Mouse (Mus musculus) left cerebral cortex, adult 9 months (tissue): ENCODE measurements around the gene Wfdc12.

Experiments
- DNase-seq, 2 experiments: peaks; one replicate each; pipeline ENCODE4 v3.0.0; 2022; ENCODE audit warnings: low spot score in 2 of 2

The Wfdc12 gene

DNA sequence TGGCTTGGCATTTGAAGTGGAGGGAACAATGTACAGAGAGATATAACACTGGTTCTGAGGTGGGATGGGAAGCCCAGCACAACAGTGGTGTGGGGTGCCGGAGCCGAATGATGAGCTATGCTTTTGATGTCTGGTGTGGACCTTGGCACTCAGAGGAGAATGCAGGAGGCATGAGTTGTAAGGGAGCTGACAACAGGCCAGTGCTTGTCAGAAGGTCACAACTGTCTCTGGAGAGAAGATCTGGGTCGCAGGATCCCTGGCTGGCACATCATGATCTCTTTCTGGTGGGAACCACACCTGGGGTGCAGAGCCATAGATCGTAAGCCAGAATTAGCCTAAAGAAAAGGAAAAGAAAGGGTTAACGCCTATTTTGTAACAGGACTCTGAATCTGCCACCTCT is 12.6 kb downstream of the Wfdc12 start:
- DNase-seq, result no peak

DNA sequence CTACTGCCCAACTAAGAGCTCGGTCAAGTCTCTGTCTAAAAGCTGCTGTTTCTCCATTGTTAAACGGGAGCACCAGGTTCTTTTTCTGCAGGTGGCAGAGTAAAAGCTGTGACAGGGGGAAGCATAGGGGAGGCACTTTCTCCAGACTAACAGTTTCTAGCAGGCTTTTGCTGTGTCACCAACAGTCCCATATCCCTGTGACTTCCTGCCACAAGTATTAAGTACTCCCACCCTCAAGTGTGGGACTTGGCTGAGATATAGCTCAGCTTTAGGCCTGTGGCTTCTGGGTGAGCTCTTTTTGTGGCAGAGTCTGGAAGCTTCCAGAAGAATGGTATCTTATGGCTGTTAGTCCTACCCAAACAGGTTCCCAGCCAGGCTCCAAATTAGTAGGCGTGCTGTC is 14.6 kb downstream of the Wfdc12 start:
- no peak for DNase-seq

DNA sequence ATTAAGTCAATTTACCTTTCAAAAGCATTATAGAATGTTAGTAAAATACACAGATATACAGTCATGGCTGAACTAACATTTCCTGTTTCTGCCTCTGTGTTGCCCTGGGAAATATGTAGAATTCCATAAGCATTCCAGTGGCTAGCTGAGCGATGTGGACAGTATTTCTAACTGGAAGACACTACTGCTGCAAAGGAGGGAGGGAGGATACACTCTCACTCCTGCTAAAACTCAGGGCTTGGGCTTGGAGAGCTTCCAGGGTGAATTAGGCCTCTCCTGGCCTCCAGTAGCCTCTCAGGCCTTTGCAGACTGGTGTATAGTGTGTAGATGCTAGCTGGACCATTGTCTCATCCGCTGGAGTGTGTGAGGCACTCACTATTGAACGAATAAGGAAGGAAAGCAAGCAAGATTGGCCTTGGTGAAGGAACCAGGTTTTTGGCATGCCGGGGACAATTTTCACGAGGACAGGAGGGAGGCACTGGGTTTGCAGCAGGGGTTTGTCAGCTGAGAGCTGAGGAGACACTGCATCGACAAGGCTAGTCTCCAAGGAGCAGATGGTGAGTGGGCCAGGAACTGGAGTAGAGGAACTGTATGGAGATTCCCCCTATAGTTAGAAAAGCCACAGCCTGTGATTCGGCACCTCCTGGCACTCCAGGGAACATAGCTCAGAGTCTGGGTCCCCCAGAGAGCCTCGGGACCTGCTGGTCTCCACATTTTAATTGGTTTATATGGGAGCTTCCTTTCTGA is 15.6 kb downstream of the Wfdc12 start:
- peak; percentile 71 to 91 for DNase-seq

DNA sequence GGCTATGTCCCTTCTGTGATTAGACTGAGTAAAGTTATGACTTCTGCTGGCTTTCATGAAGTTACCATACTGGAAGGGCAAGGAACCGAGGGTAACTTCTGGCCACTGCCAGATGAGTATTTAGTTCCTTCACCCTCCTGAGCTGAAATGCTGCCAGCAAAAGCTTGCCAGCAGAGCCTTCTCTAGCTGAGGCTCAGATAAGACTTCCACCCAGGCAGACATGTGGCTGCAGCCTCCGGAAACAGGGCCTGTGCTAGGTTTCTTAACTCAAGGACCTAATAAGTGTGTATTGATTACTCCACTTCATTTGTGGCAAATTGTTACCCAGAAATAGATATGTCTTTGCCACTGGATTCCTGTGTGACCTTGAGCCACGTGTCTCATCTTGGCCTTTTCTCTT is 17.0 kb downstream of the Wfdc12 start:
- no peak for DNase-seq

DNA sequence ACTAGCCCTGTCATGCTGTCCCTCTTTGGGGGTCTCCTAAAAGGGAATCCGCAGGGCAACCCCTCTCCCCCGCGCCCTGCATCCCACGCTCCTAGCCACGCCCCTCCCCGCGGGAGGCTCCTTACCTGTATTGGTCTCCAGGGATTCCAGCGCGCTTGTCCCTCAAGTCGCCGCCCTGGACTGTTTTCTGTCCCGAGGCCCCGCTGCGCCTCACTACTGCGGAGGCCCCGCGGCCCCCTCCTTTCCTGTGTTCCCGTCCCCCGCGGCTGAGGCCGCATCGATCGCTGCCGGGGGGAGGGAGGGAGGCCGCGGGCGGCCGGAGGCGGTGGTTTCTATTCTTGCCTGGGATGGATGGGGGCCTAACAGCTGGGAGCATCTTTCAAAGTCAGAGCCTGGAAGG is 19.5 kb downstream of the Wfdc12 start, which contains the start of gene Kcns1:
TSS of gene Kcns1 (minus strand) at position 212 of the 400 bp plus-strand sequence.
- DNase-seq, result no peak

DNA sequence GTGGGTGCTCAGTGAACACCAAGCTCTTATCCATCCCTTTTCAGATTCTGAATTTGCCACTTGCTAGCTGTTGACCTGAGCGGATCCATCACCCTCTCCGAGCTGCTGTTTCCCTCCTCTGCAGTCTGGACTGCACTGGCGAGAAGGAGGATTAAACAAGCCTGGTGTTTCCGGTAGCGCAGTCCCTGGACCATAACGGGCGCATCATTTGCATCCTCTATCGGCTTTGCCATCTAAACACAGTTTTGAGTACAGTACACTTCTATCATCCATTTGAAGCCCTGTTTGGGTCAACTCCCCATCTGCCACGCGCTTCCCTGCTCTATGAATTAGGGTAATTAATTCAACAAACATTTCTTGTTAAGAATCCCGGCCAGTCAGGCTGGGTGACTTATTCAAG is 20.1 kb downstream of the Wfdc12 start:
- no peak for DNase-seq

DNA sequence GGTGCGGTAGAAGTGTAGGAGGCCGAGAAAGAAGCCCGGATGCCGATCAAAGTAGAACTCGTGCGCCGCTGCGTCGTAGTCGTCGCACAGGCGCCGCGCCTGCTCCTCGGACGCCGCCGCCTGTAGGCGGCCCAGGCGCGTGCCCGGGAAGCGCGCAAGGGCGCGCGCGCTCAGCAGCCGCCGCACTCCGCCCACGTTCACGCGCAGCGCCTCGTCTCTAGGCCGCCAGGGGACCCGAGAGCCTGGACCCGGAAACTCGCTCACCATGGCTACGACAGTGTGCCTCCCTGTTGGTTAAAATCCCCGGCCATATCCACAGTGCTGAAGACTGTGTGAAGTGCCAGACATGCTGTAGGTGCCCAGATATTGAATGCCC is 21.8 kb downstream of the Wfdc12 start:
- peak in 1 of 2 experiments; percentile 22 for DNase-seq

DNA sequence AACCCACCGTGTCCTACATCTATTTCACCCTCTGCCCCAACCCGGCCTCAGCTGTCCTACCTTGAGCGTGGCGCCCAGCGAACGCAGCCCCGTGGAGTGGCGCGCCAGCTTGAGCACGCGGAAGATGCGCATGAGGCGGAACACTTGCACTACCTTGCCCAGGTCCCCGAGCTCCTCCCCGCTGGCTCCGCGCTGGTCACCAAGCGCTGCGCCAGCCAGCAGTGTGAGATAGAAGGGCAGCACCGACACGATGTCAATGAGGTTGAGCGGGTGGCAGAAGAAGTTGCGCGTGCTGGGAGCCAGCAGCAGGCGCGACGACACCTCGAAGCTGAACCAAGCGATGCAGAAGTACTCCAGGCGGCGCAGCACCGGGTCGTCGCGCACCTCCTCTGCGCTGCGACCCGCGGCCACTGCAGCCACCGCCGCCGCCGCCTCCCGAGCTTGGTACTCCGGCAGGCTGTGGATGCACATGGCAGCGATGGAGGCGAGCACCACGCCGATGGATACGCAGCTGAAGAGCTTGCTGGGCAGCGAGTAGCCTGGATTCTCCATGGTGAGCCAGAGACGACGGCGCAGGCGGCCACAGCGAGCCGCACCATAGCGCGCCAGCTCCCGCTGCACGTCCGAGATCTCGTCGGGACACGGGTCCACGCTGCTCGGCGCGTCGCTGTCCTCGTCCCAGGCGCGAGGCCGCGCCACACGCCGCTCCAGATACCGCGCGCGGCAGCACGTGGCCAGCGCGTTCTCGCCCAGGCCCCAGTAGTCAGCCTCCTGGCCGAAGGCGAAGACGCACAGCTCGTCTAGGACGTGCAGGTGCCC is 22.4 kb downstream of the Wfdc12 start:
- DNase-seq, result no peak

DNA sequence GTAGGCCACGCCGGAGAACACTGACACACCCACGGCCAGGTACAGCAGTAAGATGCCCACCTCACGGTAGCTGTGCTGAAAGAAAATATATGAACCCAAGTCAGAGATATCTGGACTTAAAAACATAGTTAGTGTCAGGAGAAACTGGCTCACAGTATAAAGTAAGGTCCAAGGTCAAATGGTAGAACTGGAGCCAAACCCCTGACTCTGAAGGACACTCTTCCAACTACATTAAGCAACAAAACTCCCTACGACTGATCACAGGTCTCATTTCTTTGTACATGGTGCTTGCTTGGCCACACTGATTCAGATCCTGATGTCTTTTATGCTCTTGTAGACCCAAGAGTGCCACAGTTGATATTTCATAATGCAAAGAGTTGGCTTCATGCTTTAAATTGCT is 25.5 kb downstream of the Wfdc12 start:
- DNase-seq, result no peak

DNA sequence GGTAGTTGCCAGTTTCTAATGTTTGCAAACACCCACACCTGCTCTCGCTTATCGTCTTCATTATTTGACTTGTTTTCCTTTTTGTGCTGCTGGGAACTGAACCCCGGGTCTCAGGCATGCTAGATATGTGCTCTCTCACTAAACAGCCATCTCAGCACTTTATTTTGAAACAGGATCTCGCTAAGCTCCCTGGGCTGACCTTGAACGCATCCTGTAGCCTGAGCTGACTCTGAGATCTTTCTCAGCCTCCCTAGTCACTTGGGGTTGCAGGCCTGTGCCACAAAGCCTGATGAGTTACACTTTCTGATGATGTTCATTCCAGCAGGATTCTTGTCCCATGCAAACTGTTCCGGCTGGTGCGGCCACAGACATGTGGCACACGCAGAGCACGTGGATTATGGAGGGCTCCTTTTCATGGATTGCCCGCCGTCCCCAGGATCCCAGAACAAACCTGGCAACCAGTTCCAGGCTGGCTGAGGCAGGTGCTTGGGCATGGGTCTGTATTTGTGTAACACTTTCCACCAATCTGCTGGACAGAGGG is 28.8 kb downstream of the Wfdc12 start:
- no peak for DNase-seq

DNA sequence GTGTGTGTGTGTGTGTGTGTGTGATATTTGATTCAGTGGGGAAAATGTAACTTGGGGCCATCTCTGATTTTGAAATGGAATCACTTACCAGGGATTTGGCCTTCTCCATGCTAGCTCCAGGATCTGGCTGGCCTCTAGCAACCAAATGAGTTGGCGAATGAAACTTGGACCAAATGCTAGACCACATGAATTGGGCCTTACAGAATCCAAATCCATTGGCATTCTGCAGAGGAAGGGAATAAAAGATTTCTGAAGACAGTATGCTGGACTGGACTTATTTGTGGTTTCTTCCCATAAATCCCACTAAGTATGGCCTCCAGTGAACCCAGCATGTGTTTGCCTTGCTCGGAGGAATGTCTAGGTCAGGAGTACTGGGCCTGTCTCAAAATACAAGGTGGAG is 31.6 kb downstream of the Wfdc12 start:
- no peak for DNase-seq

DNA sequence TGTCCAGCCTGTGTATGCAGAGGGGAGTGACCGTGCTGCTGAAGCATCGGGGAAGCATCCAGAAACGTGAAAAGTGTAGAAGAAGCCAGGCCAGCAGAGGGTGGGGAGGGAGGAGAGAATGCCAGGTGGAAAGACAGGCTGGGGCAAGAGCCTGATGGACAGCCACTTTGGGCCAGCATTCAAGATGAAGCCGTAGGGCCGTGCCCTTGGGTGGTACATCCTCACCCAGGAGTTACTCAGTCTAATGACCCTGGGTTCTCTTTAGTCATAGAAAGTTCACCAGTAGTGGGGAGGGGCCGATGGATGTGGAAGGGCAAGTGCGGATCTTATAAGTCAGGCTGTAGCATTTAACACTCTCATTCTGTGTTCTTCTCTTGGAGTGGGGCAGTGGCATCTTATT is 34.2 kb downstream of the Wfdc12 start:
- DNase-seq, result no peak

DNA sequence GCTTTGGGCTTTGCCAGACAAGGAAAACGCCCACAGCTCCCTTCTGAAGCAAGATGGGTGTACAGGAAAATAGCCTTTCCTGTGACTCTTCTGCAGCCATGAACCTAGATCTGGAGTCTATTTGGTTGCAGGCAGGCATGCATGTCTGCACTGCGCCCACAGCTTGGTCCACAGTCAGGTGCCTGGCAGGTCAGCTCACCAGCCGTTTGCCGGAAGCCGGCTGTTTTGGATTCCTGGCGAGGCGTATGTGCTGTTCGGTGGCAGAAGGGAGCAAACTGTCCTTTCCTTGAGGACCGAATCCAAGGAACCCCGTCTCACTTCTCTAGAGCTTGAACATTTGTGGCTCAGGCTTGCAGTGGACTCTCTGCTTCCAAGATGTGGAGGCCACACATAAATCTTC is 36.4 kb downstream of the Wfdc12 start:
- DNase-seq, result no peak

DNA sequence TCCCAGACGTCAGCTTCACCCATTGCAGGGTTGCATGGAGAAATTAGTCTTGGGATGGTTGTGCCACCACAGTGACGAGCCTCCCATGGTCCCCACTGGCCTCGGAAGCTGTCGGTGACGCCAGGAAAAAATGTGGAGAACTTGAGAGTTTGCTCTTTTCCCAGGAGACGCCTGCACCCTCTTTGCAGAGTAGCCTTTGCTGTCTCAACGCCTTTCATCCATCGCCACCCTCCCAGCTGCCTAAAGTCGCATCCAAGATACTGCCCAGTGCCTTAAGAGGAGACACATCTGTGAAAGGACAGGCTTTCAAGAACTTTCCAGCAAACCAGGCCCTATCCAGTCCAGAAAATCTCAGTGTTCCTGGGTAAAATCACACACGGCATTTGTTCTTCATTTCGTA is 38.1 kb downstream of the Wfdc12 start:
- DNase-seq, result no peak

DNA sequence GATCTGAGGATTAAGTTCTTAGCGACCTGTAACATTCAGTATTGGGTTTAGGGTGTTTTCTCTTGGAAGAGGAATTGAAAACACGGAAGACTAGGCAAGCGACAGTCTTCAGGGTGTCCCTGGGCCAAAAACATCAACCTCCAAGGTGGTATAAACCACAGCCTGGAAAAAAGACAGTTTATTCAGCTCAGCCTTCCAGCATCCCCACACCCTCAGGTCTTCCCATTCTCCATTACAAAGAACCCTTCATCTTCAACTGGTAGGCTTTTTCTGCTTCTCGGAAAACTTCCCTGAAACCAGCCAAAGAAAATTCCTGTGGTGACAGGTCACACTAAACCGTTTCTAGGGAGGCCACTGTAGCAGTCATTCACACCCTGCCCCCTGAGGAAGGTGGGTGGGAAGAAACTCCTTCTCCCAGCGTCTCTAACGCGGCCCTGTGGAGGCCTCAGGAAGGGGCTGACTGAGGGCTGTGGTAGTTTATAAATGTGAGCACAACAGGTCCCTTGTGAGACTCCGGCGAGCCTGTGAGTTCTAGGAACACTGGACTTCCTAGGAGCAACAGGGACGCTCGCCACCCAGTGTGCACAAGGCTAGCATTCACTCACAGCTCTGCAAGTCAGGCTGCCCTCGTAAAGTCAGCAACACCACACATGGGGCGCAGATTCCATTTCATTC is 40.2 kb downstream of the Wfdc12 start:
- no peak for DNase-seq

DNA sequence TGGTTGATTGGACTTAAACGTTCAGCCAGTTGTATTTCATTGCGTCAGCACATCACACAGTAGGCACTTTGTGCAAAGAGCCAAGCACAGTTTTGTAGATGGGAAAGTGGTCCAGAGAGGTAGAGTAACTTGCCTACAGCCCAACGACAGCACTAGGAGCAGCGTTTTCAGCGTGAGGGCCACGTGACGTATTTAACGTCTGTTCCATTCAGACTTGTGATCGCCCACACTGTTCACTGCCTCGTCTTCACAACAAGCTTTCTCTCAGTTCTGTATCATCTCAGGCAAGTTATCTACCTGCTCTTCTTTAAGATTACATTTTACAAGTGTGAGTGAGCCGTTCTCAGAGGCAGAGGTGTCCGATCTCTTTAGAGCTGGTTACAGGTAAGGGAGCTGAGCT is 43.9 kb downstream of the Wfdc12 start:
- DNase-seq, result no peak

DNA sequence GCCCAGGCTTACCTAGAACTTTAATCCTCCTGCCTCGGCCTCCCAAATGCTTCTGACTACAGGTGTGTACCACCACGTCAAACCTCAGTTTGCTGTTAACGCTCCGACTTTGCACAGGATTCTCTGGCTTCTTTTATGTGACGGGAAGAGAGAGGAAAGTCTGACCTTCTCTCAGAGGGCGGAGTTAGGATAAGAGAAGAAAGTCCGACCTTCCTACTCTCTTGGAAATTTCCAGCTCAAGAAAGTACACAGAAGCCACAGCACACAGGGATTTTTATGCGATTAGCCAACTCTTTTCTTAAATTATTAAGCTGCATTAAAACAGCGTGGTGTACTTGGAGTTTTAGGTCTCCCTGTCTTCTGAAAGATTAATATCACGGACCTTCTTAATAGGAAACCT is 45.9 kb downstream of the Wfdc12 start:
- no peak for DNase-seq

DNA sequence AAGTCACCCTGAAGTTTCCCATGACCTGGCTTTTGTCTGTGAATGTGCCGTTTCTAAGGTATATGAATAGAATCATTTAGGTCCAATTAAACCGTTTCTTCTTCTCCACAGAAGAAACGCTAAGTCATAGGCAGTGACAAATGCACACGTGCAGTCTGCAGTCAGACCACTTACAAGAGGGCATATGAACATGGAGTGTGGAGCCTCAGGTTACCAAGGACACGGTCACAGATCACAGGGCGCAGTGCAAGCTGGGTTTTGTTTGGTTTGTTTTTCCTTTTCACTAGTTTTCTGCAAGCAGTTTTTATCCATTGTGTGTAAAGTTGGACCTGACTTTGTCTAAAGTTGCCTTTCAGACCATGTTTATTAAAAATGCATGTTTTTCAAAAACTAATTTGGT is 46.4 kb downstream of the Wfdc12 start:
- no peak for DNase-seq

DNA sequence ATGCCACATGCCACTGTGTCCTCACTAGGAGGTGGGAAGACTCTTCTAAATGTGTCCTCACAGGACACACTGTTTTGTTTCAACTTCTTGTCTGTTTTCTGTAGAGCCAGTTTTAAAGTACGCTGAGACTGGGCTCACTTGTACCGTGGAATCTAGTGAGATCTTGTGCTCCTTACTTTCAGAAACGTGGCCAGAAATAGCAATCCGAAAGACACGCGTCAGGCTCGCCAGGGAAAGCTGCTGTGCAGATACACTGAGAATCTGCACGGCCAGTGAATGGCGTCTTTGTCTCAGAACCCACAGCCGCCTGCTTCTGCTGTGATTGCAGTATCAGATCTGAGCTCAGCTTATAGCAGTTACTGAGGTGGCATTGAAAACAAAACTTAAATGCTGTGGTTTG is 48.4 kb downstream of the Wfdc12 start:
- DNase-seq, result peak in 1 of 2 experiments; percentile 59
